Mouse (Mus musculus) effector memory CD4-positive, alpha-beta T cell, adult 5 months (primary cell): ENCODE measurements around the gene Gm5169. TPM values are rescaled to one million over a fixed set of nuclear protein-coding genes. Genes with fewer than 3 reads are reported as not detected.

ENCODE experiments used
- polyA plus RNA-seq: library from polyadenylated mRNA; unstranded; fragments of 100-300 nt; shearing (Covaris generic); gene quantifications from one replicate; pipeline ENCODE4 v1.2.1, GENCODE M21; 2017

The Gm5169 gene
- polyA plus RNA-seq: not detected

GRCm38 (mm10) chrX:25301355-25301754 is at the start of gene Gm5169:
Gm5169 (minus strand) TSS chrX:25301455.

